Mouse (Mus musculus) kidney, adult 2 months (tissue): ENCODE results near the gene Ankrd28.

Experiments
- CTCF ChIP-seq: fragments of 200-500 bp; conservative IDR thresholded peaks from 2 replicates; pipeline ENCODE4 v1.5.1; 2011; ENCODE audit warnings: low read depth, mild to moderate bottlenecking, control low read depth, low read length, moderate library complexity, mixed read lengths; ENCODE audit not compliant: insufficient read depth, insufficient read length
- POLR2A ChIP-seq: fragments of 200-500 bp; IDR thresholded peaks from one replicate; pipeline ENCODE4 v1.6.1; 2011; ENCODE audit warnings: low read depth, low read length, control low read depth

DNA sequence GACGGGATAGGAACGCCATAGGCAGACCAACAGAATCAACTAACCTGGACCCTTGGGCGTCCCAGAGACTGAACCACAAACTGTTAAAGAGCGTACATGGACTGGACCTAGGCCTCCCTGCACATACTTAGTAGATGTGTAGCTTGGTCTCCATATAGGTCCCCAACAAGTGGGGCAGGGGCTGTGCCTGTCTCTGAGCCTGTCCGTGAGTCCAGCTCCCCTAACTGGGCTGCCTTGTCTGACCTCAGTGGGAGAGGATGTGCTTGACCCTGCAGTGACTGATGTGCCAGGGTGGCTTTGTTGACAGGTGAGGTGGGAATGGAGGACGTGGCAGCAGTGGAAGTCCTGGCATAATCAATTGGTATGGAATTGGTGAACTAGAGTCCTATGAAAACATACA, 137.9 kb downstream of the Ankrd28 start:
- no peak for TF ChIP-seq CTCF
- TF ChIP-seq POLR2A: no peak
